Mouse (Mus musculus): ENCODE data around the gene Phf21b. TPM values are rescaled to one million over a fixed set of nuclear protein-coding genes. Genes with fewer than 3 reads are reported as not detected.

The Phf21b gene
- polyA plus RNA-seq (2012; rRNA removed), result 92.0 and 137 TPM in 2 replicates

GRCm38 (mm10) chr15:84856006-84856995 is at the start of gene Phf21b:
Gene Phf21b, minus strand, starts transcription at chr15:84856049.

Other genes with a start within 250 kb of the Phf21b start
- 13.1 and 19.7 TPM in 2 replicates for gene Prr5, start 186.4 kb downstream of the Phf21b start, polyA plus RNA-seq (2012; rRNA removed)
- gene Arhgap8, start 136.0 kb downstream of the Phf21b start, polyA plus RNA-seq (2012; rRNA removed), result 0.63 and 1.5 TPM in 2 replicates
- 1.2 and 1.4 TPM in 2 replicates for gene Gm29666, start 64.0 kb upstream of the Phf21b start, polyA plus RNA-seq (2012; rRNA removed)
- 20.5 and 21.8 TPM in 2 replicates for gene Nup50, start 67.4 kb upstream of the Phf21b start, polyA plus RNA-seq (2012; rRNA removed)
- gene 5031439G07Rik, start 132.5 kb upstream of the Phf21b start, polyA plus RNA-seq (2012; rRNA removed), result 40.5 and 42.3 TPM in 2 replicates
- gene Upk3a, start 161.1 kb upstream of the Phf21b start, polyA plus RNA-seq (2012; rRNA removed), result 0.31 and 1.1 TPM in 2 replicates
- 16.1 and 16.2 TPM in 2 replicates for gene Fam118a, start 172.9 kb upstream of the Phf21b start, polyA plus RNA-seq (2012; rRNA removed)

Measured in central nervous system, embryonic 14 days (tissue).